Mouse (Mus musculus) hematopoietic stem cell, adult 5-6 weeks (primary cell): ENCODE measurements around the gene Ubxn11. TPM values are rescaled to one million over a fixed set of nuclear protein-coding genes. Genes with fewer than 3 reads are reported as not detected.
A peak's percentile ranks its signal among the peaks of the same experiment; 100 is the strongest.

ENCODE experiments used
- ATAC-seq, 2 experiments: fragments of 125-278 bp in 1 of 2; replicated peaks in 1 of 2; 2 replicates each; pipeline ENCODE4 v1.8.0; 2016 to 2017; ENCODE audit warnings: inconsistent platforms in 2 of 2, mild to moderate bottlenecking in 2 of 2, moderate number of reproducible peaks in 2 of 2, low read depth in 1 of 2, moderate TSS enrichment in 1 of 2; ENCODE audit not compliant: low FRiP score in 2 of 2, poor library complexity in 2 of 2, severe bottlenecking in 2 of 2, insufficient read depth in 1 of 2, low TSS enrichment in 1 of 2
- total RNA-seq: library from RNA; stranded (forward); fragments of 172-1452, 232-1000 nt; gene quantifications from 2 replicates; pipeline ENCODE4 v1.2.3, GENCODE M21; 2017

The Ubxn11 gene
- total RNA-seq, 1 experiment from 2014 or later = 4.2 TPM

GRCm38 (mm10) chr4:134112403-134112802, 10.0 kb downstream of the Ubxn11 start:
- no peak for ATAC-seq

GRCm38 (mm10) chr4:134113356-134113994, 11.1 kb downstream of the Ubxn11 start:
- no peak for ATAC-seq

- no peak for ATAC-seq
Measured at GRCm38 (mm10) chr4:134114038-134114437, 11.7 kb downstream of the Ubxn11 start.

- no peak for ATAC-seq
Measured at GRCm38 (mm10) chr4:134115215-134116144, 13.1 kb downstream of the Ubxn11 start.

GRCm38 (mm10) chr4:134116501-134116900, 14.1 kb downstream of the Ubxn11 start:
- ATAC-seq = no peak

GRCm38 (mm10) chr4:134117012-134117411, 14.6 kb downstream of the Ubxn11 start:
- peak; percentile 54 to 68 for ATAC-seq

GRCm38 (mm10) chr4:134118126-134118800, 15.9 kb downstream of the Ubxn11 start:
- peak; percentile 25 to 27; a peak in 3 of 4 replicates for ATAC-seq

- ATAC-seq = no peak
Measured at GRCm38 (mm10) chr4:134119042-134119441, 16.7 kb downstream of the Ubxn11 start.

GRCm38 (mm10) chr4:134119644-134120043, 17.3 kb downstream of the Ubxn11 start:
- no peak for ATAC-seq

- 0 out of 4 replicates have a peak, but pooled peaks of 1 of the 2 experiments have one; percentile 11 for ATAC-seq
Measured at GRCm38 (mm10) chr4:134120192-134120805, 17.9 kb downstream of the Ubxn11 start.

GRCm38 (mm10) chr4:134120916-134121315, 18.5 kb downstream of the Ubxn11 start:
- no peak for ATAC-seq

- ATAC-seq = peak; percentile 16 to 33; a peak in 2 of 4 replicates
Measured at GRCm38 (mm10) chr4:134121571-134121970, 19.2 kb downstream of the Ubxn11 start.

- ATAC-seq = no peak
Measured at GRCm38 (mm10) chr4:134122281-134122680, 19.9 kb downstream of the Ubxn11 start.

- ATAC-seq = no peak
Measured at GRCm38 (mm10) chr4:134123147-134123546, 20.8 kb downstream of the Ubxn11 start.

- peak; percentile 34 to 48 for ATAC-seq
Measured at GRCm38 (mm10) chr4:134123680-134124551, 21.5 kb downstream of the Ubxn11 start.

- ATAC-seq = no peak
Measured at GRCm38 (mm10) chr4:134125383-134126060, 23.2 kb downstream of the Ubxn11 start.
